Mouse (Mus musculus) cerebellum, adult 11-12 months (tissue): Measurements from ENCODE around the gene Krt42.
"Not testable (repeated sequence)": the region's sequence is repeated elsewhere in the genome, so short reads cannot be mapped to it uniquely, and the experiment has no call there.

Experiments
- DNase-seq: peaks from one replicate; pipeline ENCODE4 v3.0.0; 2022

Gene Krt42

DNA sequence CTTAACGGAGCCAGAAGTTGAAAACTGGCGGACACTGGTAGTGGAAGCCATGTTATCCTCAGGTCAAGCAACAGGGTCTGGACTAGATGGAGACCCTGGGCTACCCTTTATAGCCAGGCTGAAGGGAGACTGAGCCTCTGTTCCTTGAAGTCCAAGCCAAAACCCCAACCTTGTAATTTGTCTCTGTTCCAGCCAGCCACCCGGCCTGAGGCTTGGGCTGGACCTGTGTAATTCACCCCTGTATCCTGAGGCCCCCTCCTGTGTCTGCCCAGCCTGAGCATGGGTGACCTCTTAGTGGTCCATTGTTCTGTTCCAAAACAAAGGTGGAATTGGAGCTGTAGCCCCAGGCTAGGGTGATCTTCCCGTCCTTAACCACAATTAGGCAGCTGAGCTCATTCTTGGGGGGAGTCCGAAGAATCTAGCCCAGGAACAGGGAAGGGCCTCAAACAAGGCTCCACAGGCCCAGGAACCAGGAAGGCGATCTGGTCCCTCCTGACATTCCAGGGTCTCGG is at the start of gene Krt42:
Krt42 (minus strand) TSS at position 51 of the 512 bp plus-strand sequence.
- DNase-seq = no peak

DNA sequence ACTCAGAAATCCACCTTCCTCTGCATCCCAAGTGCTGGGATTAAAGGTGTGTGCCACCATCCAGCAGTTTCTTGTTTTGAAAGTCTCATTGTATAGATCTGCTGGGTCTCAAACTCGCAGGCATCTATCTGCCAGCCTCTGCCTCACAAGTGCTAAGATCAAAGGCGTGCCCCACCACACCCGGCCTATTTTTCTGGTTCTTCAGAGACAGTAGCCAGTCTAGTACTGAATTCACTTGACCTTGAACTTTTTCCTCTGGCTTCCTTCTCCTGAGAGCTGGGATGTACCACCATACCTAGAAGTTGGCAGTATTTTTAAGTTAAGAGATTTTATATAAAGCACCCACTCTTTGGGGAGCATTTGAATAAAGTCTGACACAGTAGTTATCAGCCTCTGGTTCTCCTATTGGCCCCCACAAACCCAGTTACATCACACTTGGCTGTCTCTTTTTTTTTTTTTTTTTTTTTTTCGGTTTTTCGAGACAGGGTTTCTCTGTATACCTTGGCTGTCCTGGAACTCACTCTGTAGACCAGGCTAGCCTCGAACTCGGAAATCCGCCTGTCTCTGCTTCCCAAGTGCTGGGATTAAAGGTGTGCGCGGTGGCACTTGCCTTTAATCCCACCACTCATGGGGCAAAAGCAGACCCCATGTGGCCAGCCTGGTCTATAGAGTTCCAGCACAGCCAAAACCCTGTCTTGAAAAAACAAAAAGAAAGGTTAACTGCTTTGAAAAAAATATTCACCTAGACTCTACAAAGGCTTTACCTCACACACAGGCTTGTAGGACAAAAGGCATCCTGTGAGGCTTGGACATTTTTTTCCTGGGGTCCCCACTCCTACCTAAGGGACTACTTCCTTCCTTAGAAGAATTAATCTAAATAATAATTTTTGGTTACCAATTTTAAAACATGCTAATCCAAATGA is 49.1 kb upstream of the Krt42 start:
- peak; percentile 71 for DNase-seq

DNA sequence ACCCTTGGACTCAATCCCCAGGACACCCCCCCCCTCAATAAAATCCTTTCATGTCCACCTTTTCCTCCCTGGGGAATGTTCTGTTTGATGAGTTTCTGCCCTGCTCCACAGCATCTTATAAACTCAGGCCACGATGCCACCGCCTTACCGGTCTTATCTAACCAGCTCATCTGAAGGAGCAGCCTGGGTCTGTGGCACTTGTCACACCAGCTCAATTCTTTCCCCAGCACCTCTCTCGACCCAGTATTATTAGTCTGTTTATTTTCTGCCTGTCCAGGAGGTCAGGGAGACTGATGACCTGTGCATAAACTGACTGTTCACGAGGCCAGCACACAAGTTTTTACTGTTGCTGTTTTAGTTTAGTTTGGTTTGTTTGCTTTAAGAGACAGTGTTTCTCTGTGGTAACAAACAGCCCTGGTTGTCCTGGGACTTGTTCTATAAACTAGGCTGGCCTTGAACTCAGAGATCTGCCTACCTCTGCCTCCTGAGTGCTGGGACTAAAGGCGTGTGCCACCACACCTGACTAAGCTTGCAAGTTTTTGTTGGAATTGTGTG is 48.2 kb upstream of the Krt42 start:
- DNase-seq = peak; percentile 38

DNA sequence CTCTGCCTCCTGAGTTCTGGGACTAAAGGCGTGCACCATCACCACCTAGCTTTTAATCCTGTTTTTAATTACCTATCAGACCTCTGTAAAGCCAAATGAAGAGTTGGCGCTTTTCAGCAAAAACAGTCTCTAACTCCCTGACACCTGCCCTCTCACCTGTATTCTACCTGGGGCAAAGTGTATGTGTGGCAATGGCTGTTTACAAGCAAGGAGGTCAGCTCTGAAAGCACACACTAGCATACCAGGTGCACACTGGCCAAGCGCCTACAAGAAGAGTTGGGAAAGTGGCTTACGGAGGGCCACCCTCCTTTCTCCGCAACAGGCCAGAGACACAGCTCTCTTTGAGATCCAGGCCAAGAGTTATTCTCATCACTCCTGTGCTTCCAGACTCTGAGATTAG is 45.8 kb upstream of the Krt42 start:
- DNase-seq = no peak

DNA sequence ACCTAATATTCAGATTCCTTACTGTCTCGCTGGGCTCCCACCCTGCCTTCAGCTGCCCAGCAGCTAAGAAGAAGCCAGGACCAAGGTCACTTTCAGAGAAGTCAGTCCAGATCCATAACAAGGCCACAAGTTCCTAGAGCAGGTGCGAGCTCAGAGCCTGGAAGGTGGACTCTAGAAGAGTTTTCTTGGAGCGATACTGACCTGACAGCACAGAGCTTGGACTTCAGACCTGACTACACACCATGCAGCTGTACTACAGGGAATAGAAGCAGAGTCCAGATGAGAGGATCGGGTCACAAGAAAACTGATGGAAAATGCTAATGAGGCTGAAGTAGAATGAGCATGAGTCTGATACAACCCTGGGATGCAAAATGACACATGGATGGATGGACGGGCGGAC is 43.8 kb upstream of the Krt42 start:
- no peak for DNase-seq

DNA sequence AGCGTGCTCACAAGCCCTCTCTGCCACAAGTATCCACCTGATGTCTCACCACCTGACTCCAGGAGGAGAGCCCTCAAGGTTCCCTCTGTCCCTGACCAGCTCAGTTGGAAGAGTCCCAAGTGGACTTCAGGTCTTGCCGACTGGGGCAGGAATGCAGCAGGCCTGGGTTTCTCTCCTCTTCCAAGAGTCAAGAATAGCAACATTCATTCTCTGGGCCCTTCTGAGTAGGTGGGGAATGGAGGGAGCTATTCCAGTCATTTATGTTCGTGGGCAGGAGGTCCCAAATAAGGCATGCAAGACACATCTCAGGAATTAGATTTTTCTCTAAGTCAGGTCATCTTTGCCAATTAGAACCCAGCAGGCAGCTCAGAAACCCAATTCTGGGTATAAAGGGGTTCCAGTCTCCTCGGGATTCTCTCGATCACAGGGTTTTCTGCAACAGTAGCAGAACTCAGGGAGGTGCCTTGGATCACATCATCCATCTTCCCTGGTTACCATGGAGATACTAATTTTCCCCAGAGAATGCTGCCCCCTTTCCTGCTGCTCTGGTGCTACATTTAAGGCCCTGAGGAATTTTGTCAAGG is 42.5 kb upstream of the Krt42 start:
- DNase-seq = no peak

DNA sequence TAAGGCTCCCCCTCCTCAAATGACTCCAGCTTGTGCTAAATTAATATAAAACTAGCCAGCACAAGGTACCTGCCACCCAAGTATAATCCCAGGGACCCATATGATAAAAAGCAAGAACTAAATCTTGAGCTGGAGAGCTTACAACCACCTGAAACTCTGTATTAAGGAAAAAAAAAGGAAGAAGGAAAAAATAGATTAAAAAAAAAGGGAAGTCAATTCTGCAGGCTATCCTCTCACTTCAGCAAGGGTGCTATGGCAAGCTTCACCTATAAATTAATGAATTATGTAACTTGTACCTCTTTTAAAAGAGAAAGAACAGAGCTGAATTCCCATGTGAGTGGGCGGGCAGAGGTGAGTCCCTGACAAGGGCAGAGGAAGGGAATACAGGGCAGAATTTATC is 42.0 kb upstream of the Krt42 start:
- no peak for DNase-seq

DNA sequence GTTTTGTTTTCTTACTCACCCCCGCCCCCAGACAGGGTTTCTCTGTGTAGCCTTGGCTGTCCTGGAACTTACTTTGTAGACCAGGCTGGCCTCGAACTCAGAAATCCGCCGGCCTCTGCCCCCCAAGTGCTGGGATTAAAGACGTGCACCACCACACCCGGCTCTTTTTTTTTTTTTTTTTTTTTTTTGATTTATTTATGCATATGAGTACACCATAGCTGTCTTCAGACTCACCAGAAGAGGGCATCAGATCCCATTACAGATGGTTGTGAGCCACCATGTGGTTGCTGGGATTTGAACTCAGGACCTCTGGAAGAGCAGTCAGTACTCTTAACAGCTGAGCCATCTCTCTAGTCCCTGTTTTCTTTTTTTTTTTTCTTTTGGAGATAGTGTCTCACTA is 39.0 kb upstream of the Krt42 start:
- not testable (repeated sequence) for DNase-seq

DNA sequence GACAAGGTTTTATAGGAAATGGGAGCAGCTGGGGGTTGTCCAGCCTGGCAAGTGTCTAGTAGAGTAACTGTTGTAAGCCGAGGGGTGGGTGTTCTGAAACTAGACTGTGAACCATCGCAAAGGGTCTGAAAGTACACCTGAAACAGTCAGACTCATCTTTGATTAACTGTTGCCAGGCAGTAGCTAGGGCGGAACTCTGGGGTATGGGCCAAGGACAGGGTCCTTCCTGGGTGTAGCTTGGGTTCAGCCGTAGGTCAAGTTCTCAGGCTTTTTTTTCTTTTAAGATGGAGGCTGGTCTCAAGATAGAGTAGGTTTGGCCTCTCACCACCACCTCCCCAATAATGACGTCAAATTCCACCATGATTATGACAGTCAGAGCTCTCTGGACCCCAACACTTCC is 38.2 kb upstream of the Krt42 start:
- no peak for DNase-seq

DNA sequence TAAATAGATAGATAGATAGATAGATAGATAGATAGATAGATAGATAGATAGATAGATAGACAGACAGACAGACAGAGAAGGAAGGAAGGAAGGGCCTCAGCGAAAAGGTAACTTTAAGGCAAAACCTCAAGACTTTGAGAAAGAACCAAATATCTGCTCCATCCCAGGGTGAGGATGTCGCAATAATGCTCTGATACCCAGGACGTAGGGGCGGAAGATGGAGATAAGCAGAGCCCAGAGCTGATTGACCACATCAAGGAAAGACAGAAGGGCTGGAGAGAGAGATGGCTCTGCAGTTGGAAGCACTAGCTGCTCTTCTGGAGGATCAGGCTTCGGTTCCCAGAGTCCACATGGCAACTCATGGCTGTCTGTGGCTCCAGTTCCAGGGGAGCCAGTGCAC is 31.6 kb upstream of the Krt42 start:
- no peak for DNase-seq

DNA sequence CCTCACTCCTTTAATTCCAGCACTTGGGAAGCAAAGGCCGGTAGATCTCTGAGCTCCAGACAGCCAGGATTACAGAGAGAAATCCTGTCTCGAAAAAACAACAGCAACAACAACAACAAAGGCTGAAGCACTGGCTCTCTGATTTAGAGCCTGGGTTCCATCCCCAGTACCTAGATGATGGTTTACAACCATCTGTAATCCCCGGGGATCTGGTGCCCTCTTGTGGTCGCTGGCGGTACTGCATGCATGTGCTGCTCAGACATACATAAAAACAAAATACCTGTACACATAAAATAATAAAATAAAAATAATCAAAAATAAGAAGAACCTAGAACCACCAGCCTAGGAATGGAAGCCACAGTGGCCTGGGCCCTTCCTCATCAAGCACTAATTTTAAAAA is 30.6 kb upstream of the Krt42 start:
- DNase-seq = no peak

DNA sequence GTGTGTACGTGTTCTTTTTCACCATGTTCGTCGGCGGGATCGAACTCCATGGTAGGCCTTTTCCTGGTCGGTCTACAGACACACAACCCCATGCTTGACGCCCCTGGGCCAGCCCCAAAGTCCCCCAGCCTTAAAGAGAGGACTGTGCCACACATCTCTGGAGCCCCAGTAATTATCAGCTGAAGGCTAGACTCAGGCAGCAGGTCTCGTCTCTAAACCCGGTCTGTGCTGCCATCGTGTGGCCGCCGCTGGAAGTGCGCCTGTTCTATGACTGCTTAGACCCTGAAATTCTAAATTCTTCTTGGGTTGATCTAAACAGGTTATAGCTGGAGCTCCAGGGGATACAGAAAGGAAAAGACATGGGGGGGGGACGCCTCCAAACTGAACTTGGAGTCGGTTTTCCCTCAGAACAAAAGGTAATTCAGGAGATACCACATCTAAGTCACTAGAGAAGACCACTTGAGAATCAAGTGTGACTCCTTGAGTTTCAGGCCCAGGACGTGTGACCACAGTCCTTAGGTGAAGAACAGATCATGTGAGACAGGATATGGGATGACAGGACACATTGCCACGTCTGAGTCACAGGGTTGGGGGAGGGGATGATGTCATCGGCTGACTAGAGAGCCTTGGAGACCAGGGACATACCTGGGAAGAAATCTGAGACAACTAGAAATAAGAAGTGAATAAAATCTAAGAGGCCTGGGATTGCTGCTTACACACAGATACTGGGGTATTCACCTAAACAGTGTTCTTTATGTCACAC is 28.8 kb upstream of the Krt42 start:
- DNase-seq = peak; percentile 63

DNA sequence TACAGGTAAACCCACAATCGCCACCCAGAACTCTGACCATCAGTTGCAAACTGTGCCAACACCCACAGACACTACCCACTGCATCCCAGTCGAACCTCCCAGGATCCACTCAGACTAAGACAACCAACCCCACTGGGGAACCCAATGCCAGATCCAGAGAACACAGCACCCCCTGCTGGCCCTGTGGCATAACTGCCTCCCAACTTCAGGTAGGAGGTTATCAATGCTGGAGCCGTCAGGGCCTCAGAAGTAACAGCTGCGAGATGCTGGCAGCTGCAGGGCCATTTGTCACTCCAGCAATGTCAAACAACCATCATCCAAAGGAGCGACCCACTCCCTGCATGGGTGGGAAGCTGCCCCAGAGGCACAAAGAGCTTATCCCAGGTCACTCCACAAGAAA is 28.1 kb upstream of the Krt42 start:
- DNase-seq = no peak

DNA sequence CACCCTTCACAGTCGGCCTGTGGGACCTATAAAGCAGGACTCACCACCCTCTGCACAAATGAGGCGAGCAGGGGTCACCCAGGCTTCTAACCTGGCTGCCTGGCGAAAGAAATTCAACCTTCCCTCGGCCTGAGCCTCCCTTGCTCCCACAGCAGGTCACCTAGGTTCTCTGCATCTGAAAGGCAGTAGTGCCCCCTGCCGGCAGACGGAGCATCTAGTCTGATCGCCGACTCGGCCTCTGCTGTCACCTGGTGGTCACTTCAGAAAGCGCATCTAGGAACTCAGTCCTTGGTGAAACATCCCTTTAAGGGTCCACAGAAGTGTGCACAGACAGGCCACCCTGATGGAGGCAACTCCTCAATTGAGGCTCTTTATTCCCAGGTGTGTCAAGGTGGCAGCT is 25.6 kb upstream of the Krt42 start:
- DNase-seq = peak; percentile 55

DNA sequence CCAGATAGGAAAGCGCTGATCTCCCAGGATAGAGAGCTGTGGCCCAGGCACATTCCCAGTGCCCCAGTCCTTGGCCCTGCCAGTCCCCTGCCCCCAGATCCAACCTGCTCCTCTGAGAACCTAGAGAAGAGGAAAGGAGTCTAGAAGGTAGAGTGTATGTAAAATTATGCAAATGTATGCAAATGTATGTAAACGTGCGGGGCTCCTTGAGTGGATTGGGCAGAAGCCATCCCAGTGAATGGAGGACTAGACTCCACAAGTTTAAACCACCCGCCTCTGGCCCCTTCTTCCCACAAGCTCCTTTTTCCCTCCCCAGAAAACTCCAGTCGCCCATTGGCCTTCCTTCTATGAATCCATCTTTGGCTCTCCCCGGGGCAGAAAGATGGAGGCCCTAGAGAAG is 23.2 kb upstream of the Krt42 start:
- DNase-seq = no peak

DNA sequence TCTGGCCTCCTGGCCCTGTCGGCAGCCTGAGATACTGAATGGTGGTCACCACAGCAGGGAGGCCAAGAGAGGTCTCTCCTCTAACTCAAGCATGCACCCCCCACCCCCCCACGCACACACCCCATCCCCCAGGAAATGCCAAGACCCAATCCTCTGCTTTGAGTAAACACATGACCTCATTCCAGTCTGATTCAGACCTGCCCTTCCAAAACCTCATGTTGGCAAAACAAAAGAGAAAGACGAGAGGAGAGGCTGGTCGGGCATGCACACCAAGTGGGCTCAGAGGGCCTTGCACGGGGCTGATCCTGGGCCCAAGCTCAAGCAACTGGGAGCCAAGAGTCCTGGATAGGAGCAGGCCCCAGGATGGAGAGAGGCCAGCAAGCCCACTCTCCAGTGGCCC is 20.6 kb upstream of the Krt42 start:
- no peak for DNase-seq

DNA sequence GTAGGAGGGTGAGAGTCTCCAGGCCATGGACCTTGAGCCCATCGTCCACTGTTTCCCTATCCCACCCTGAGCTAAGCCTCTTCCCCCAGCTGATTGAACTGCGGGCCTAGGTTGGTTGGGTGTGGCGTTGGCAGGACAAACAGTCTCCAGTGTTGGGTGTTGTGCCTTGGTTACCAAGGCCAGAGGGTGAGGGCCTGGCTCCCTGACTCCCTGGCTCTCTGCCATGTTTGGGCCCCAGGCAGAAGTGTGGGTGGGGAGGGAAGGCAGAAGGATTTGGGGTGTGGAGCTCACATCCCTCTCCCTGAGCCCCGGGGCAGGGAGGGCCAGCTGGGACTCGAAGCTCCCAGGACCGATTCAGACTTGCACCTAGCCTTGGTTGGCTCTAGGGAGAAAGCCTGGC is 19.3 kb upstream of the Krt42 start:
- no peak for DNase-seq

DNA sequence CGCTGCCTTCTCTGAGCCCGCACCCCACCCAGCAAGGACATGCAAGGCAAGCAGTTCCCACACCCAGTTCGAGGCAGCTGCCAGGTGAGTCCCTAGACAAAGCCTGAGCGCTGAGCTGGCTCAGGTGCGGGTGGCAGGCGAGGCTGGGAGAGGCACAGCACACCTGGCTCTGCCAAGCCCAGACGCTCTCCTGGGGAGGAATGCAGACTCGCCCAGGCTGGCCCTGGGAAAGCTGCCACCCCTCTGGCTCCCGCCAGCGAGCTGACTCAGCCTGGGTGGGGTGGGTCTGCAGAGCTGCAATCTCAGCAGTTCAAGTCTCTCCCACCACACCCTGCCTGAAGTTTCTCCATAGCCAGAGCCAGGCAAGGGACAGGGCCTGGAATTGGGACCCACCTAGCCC is 17.4 kb upstream of the Krt42 start:
- no peak for DNase-seq

DNA sequence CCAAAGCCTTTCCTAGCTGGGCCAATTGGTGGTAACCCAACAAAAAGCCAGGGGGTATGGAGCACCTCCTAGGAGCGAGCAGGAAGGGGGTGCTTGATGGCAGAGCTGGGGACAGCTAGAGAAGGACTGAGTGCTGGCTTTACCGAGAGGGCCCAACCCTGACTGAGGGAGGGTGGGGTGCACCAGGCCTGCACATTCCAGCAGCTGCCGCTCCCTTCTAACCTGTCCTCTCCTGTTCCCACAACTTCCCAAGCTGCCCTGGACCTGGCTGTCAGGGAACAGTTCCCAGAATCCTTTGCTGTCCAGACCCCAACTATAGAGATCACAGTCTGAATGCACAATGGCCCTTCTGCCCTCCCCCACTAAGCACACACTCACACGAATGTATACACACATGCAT is 15.3 kb upstream of the Krt42 start:
- no peak for DNase-seq

DNA sequence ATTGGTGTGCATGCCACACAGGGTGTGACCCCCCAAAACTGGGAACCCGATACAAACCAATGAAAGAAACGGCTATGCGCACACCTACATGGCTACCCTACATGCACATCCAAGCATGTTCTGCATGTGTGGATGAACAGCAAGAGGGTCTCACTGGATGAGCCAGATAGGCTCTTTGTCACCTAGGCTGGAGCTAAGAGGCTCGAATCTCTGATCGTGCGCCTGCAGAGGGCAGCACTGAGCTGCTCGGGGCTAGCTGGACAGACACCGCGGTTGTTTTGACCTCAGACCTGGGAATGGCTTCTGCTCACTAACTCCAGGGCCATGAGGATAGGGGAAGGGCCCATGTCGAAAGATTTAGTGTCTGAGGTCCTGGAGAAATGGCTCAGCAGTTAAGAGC is 12.9 kb upstream of the Krt42 start:
- DNase-seq = no peak

DNA sequence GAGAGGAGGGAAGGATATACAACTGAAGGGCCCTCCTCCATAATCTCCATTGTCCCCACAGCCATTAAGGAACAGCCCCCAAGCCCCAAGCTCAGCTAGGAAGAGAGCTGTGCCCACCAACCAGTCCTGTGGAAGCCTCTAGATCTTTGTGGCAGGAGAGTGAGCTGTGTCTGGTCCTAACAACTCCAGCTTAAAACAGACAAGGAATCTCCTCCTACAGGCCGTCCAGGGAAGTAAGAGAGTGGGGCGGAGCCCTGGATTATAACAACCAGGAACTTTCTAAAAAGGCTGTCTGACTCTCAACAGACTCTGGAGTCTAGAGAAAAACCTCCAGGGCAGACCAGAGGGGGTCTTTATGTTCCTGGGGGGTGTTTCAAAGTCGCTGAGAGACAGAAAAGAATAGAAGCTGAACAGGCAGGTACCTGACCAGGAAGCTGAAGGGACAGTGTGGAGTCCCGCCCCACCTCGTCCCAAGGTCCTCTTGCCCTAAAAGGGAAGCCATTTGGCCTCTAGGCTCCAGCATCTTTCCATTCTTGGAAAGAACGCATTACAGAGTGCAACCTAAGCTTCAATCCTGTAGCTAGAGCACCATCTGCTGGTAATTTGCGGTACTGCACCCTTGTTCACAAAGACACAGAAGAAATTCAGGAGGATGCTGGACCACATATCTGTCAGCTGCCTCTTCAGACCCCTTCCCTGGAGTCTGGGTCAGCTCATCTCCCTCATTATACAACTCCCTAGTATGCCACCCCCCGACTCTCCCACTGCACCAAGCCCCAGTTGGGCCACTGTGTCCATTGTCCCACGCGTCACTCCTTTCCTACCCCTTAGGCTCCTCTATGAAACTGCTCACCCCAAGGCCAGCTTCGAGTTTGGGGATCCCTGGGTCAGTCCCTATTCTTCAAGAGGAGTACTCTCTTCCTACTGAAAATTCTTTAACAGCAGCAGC is 12.2 kb upstream of the Krt42 start:
- DNase-seq = peak; percentile 41

DNA sequence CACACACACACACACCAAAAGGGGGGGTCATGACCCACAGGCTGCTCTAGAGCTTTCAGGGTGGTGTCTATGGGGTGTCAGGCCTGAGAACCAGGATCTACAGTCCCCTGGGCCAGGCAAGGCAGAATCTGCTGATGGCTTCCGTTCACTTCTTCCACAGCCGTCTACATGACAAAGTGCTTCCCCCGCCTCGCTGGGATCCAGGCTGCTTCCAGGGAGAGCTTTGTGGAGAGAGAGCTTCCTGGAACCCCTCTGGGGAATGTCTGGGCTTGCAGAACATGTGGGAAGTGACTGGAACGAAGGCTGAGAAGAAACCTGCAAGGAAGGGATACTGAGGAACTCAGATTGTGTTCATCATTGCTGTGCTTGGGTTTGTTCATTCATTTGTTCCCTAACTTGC is 9.1 kb upstream of the Krt42 start:
- no peak for DNase-seq
